Mouse (Mus musculus): ENCODE results near the gene Snrpd3.

DNA sequence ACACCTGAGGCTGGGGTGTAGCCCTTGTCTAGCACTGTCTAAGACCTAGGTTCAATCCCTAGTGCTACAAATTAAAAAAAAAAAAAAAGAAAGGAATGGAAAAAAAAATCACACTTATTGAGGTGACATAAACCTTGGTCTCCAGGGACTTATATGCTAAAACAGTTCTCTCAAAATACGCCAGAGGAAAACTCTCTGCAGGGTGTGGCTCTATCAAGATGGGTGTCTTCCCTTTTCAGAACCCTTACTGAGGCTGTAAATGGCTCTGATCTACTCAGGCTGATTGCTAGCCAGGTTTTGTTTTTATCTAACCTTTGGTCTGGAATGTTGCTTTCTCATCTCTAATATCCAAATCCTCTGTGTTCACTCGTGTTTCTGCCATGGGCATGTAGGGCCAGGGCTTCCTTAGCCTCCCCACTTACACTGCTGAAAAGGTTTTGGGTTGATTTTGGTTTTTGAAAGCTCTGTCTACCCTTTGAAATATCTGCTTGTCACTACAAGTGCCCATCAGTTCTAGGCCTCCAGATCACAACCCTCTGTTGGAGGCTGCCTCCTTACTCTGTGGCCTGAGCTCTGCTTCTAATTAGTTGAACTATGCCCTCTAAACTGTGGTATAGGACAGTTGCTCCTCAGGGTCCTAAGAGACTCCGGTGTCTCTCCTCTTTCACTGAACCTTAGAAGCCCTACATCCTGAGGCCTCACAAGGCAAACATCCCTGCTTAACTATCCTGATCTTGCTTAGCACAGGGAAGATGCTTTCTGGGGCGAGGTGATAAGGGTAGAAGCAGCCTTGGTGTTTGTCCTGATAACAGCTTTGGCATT, 1.9 kb upstream of the Snrpd3 start:
- TF ChIP-seq CTCF (IDR thresholded peaks at IDR 0.05; ENCODE audit: insufficient read depth, low read depth, low read length) (no peak), POLR2A (IDR thresholded peaks at IDR 0.05; ENCODE audit: insufficient read depth, low read depth, low read length) (no peak)
